Comparison of ENCODE assay signal across 20 mouse cellular contexts in genomic region chr8:103475816-103476797, GRCm38 (mm10).
DNase-seq lines count a peak whose midpoint lies in the region; ATAC-seq and TF ChIP-seq lines count a peak whose summit lies in the region.
"Had no signal": no experiment of that assay in that cellular context is flagged by ENCODE, and none has a peak within 500 bp of the region (broad histone marks: within the 10 kb centered on the region; RNA-seq: fewer than 3 reads in every experiment).

No protein-coding gene starts in this region.

- WGBS in hindbrain, embryonic 15.5 days: 57% methylated on average over 12 of the region's 12 CpGs
- WGBS in hindbrain, embryonic 12.5 days: 79% methylated on average over 12 of the region's 12 CpGs
- 62% methylated on average over 12 of the region's 12 CpGs for WGBS in neural tube, embryonic 15.5 days
- WGBS in forebrain, embryonic 14.5 days: 16% methylated on average over 12 of the region's 12 CpGs
- WGBS in lung, postnatal 0 days: 84% methylated on average over 12 of the region's 12 CpGs

- H3K27ac ChIP-seq in hindbrain, embryonic 15.5 days (replicated peaks): no peak overlapping the region
- no peak overlapping the region for H3K27ac ChIP-seq in hindbrain, embryonic 12.5 days
- no peak overlapping the region for H3K27ac ChIP-seq in neural tube, embryonic 15.5 days (replicated peaks)
- no peak overlapping the region for H3K27ac ChIP-seq in forebrain, embryonic 14.5 days (ENCODE audit: low read depth, low read length)
- no peak overlapping the region for H3K27ac ChIP-seq in lung, postnatal 0 days (ENCODE audit: low read length)
- H3K27ac ChIP-seq: embryonic facial prominence, embryonic 12.5 days; hindbrain, embryonic 14.5 days; liver, embryonic 14.5 days had no signal

- H3K36me3 ChIP-seq in hindbrain, embryonic 15.5 days: no peaks in the 10 kb centered on the region
- no peaks in the 10 kb centered on the region for H3K36me3 ChIP-seq in hindbrain, embryonic 12.5 days
- no peaks in the 10 kb centered on the region for H3K36me3 ChIP-seq in neural tube, embryonic 15.5 days
- no peaks in the 10 kb centered on the region for H3K36me3 ChIP-seq in forebrain, embryonic 14.5 days (ENCODE audit: control insufficient read depth, insufficient read depth, low read length)
- no peaks in the 10 kb centered on the region for H3K36me3 ChIP-seq in lung, postnatal 0 days (ENCODE audit: insufficient read depth, low read length)
- H3K36me3 ChIP-seq: embryonic facial prominence, embryonic 12.5 days had no signal

- H3K4me1 ChIP-seq in hindbrain, embryonic 15.5 days (replicated peaks): no peaks in the 10 kb centered on the region
- H3K4me1 ChIP-seq in hindbrain, embryonic 12.5 days: no peaks in the 10 kb centered on the region
- H3K4me1 ChIP-seq in neural tube, embryonic 15.5 days: no peaks in the 10 kb centered on the region
- H3K4me1 ChIP-seq in forebrain, embryonic 14.5 days (ENCODE audit: control insufficient read depth, insufficient read depth, low read length): peaks cover 2% of the 10 kb centered on the region; the same call in 1 of the 2 replicates
- no peaks in the 10 kb centered on the region for H3K4me1 ChIP-seq in lung, postnatal 0 days (ENCODE audit: insufficient read depth, low read depth, low read length)
- H3K4me1 ChIP-seq: embryonic facial prominence, embryonic 12.5 days had no signal

- no peak for TF ChIP-seq EP300 in lung, postnatal 0 days (IDR thresholded peaks at IDR 0.05)

- no peaks in the 10 kb centered on the region for H3K9me3 ChIP-seq in hindbrain, embryonic 15.5 days
- no peaks in the 10 kb centered on the region for H3K9me3 ChIP-seq in hindbrain, embryonic 12.5 days (replicated peaks)
- no peaks in the 10 kb centered on the region for H3K9me3 ChIP-seq in neural tube, embryonic 15.5 days (replicated peaks)
- H3K9me3 ChIP-seq in forebrain, embryonic 14.5 days (replicated peaks; ENCODE audit: control insufficient read depth, low read length): no peaks in the 10 kb centered on the region; the same call in 1 of the 2 replicates
- no peaks in the 10 kb centered on the region for H3K9me3 ChIP-seq in lung, postnatal 0 days (ENCODE audit: low read length)
- H3K9me3 ChIP-seq: embryonic facial prominence, embryonic 12.5 days had no signal

- DNase-seq in neural tube, embryonic 10.5 days (ENCODE audit: extremely low spot score, low spot score): no peak
- peak; percentile 63 for DNase-seq in forebrain, embryonic 14.5 days (ENCODE audit: low spot score)
- DNase-seq in layer of hippocampus, adult 9-11 months: peak; percentile 30
- no peak for DNase-seq in ovary, postnatal 10 days (ENCODE audit: low spot score)
- no peak for DNase-seq in lung, postnatal 0 days (ENCODE audit: low spot score)
- DNase-seq: adrenal gland, postnatal 25 days; cerebellum, adult 8-10 months; gastrocnemius, postnatal 10 days; kidney, postnatal 25 days; lung, postnatal 10 days had no signal

- H3K4me2 ChIP-seq in hindbrain, embryonic 15.5 days: no peak overlapping the region
- no peak overlapping the region for H3K4me2 ChIP-seq in hindbrain, embryonic 12.5 days (replicated peaks)
- H3K4me2 ChIP-seq in neural tube, embryonic 15.5 days: no peak overlapping the region
- no peak overlapping the region for H3K4me2 ChIP-seq in forebrain, embryonic 14.5 days (ENCODE audit: low read length)
- H3K4me2 ChIP-seq in lung, postnatal 0 days (replicated peaks; ENCODE audit: low read depth, low read length): no peak overlapping the region
- H3K4me2 ChIP-seq: embryonic facial prominence, embryonic 12.5 days; hindbrain, embryonic 14.5 days had no signal

- H3K9ac ChIP-seq in hindbrain, embryonic 15.5 days: no peak overlapping the region
- no peak overlapping the region for H3K9ac ChIP-seq in hindbrain, embryonic 12.5 days
- H3K9ac ChIP-seq in neural tube, embryonic 15.5 days (replicated peaks): no peak overlapping the region
- H3K9ac ChIP-seq in forebrain, embryonic 14.5 days (ENCODE audit: low read length): no peak overlapping the region
- no peak overlapping the region for H3K9ac ChIP-seq in lung, postnatal 0 days (replicated peaks; ENCODE audit: low read depth)
- H3K9ac ChIP-seq: embryonic facial prominence, embryonic 12.5 days; hindbrain, embryonic 14.5 days; liver, embryonic 14.5 days had no signal

- ATAC-seq in hindbrain, embryonic 15.5 days (ENCODE audit: low FRiP score, low read depth): peak; percentile 51; the same call in 1 of the 2 replicates
- ATAC-seq in hindbrain, embryonic 12.5 days (ENCODE audit: low FRiP score): no peak
- peak; percentile 59 for ATAC-seq in neural tube, embryonic 15.5 days (ENCODE audit: low FRiP score)
- ATAC-seq in forebrain, embryonic 14.5 days: peak; percentile 68; the same call in 1 of the 2 replicates
- no peak for ATAC-seq in lung, postnatal 0 days
- ATAC-seq: activated CD4-positive, CD25-positive, alpha-beta regulatory T cell, adult 4 months; intestine, postnatal 0 days; Patski had no signal

- H3K4me3 ChIP-seq in hindbrain, embryonic 15.5 days: no peak overlapping the region
- H3K4me3 ChIP-seq in hindbrain, embryonic 12.5 days: no peak overlapping the region
- H3K4me3 ChIP-seq in neural tube, embryonic 15.5 days (replicated peaks): no peak overlapping the region
- H3K4me3 ChIP-seq in forebrain, embryonic 14.5 days (ENCODE audit: low read depth, low read length): no peak overlapping the region
- H3K4me3 ChIP-seq in lung, postnatal 0 days (ENCODE audit: low read depth, low read length): no peak overlapping the region
- H3K4me3 ChIP-seq: embryonic facial prominence, embryonic 12.5 days; myocyte had no signal

- no peak for TF ChIP-seq CTCF in lung, postnatal 0 days (IDR thresholded peaks at IDR 0.05)

- no peaks in the 10 kb centered on the region for H3K27me3 ChIP-seq in hindbrain, embryonic 15.5 days
- H3K27me3 ChIP-seq in hindbrain, embryonic 12.5 days: no peaks in the 10 kb centered on the region
- H3K27me3 ChIP-seq in neural tube, embryonic 15.5 days (replicated peaks): no peaks in the 10 kb centered on the region
- H3K27me3 ChIP-seq in forebrain, embryonic 14.5 days (replicated peaks; ENCODE audit: control insufficient read depth, insufficient read depth, low read length): 0 out of 2 replicates have a peak, but pooled peaks cover 2% of the 10 kb centered on the region
- H3K27me3 ChIP-seq in lung, postnatal 0 days (replicated peaks; ENCODE audit: insufficient read depth, low read length): no peaks in the 10 kb centered on the region
- H3K27me3 ChIP-seq: embryonic facial prominence, embryonic 12.5 days; Patski had no signal

Comparison
In these comparisons a context has a peak if more than half of its experiments do, and no peak if none do; other contexts are left out.
1. ATAC-seq: peak in hindbrain, embryonic 15.5 days (single experiment), neural tube, embryonic 15.5 days (single experiment) and forebrain, embryonic 14.5 days (single experiment); none in hindbrain, embryonic 12.5 days (single experiment) and lung, postnatal 0 days (single experiment).
2. DNase-seq: peak in forebrain, embryonic 14.5 days (single experiment) and layer of hippocampus, adult 9-11 months (single experiment); none in neural tube, embryonic 10.5 days (single experiment), ovary, postnatal 10 days (single experiment) and lung, postnatal 0 days (single experiment).